Mouse (Mus musculus): ENCODE data around the gene Fbl.
"Not testable (repeated sequence)": the region's sequence is repeated elsewhere in the genome, so short reads cannot be mapped to it uniquely, and the experiment has no call there.

The Fbl gene

DNA sequence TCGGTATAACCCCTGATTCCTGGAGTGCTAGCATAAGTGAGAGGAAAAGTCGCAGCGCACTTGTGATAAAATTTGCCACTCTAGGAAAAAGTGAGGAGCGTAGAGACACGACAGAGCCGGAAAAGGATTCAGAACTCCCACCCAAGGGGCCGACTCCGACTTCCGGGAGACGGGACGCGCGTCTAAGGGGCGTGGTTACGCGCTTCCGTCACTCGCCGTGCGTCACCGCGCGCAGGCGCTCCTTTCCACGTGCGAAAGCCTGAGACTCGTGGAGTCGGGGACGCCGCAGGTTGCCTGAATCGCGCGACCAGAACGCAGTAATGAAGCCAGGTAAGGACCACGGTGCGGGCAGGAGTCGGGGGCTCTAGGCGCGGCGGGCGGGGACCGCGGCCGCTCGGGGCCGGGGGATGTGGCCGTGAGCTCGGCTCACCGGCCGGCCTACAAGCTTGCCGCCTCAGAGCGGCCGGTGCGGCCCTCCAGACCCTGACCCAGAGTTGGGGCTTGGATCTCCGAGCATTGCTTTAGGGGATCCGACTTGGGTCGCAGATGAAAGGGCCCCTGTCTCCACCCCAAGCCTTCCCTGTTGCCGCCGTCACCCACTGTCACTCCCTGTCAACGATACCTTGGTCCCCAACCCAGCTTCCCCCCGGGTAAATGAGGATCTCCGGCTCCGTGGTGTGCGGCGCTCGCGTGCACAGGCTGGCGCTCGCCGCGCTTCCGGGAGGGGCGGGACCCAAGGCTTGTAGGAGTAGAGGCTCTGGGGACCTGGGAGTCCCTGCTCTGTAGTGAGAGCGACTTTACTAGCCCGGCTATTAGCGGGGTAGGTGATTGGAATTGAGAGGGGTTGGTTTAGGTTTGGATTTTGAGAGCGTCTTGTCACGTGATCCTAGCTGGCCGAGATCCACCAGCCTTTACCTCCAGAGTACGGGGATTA is at the start of gene Fbl:
Fbl (plus strand) TSS at position 222 of the 934 bp plus-strand sequence.
- DNase-seq, result peak; percentile 91

DNA sequence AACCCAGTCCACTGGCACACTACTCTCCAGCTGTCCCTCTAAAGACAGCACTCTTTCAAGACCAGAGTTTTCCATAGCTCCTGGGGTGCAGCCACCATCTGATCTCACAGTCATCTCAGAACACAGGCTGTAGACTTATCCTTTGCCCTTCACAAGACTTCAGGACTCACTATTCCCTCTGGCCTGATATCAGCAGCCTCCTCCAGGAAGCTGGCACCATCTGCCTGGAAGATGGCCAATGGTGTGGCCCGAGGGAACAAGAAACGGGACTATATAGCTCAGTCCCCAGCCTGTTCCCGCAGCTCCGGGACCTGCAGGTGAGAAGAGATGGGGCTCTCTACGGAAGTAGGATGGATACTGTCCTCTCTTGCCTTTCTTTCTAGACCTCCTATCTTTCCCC is 40.3 kb upstream of the Fbl start, which contains the start of gene 9530053A07Rik:
9530053A07Rik (plus strand) TSS at position 301 of the 400 bp plus-strand sequence.
- DNase-seq, result no peak

DNA sequence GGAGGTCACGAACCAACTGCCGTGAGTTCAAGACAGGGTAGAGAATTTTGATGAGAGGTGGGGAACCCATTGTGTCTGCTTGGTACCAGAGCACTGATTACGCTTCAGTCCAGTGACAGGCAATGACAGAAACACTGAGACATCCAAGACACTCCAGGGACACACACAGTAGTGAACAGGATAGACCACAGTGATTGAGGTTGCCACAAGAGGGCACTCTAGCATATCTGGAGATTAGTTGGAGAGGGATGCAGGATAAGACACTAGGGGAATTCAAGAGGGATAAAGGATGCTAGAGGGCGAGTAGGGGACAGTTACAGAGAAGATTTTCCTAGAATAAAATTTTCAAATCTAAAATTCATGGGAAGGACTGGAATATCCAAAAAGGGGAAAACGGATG is 31.9 kb upstream of the Fbl start:
- peak; percentile 55 for DNase-seq

DNA sequence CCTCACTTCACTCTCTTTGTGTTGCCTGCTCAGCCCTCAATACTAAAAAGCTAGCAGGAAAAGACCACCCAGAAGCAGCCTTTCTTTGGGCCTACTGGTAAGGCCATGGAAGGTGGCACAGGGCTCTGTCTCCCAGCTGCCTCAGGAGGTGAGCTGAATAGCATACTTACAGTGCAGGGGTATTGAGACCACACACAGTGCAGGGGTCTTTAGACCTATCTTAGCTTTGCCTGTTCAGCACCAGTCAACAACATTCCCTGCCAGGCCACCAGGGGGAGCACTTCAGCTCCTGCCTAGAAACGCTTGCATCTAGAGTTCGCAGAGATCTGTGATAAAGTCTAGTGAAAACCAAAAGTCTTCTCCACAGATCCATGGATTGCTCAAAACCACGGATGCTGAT is 21.2 kb upstream of the Fbl start:
- peak; percentile 57 for DNase-seq

DNA sequence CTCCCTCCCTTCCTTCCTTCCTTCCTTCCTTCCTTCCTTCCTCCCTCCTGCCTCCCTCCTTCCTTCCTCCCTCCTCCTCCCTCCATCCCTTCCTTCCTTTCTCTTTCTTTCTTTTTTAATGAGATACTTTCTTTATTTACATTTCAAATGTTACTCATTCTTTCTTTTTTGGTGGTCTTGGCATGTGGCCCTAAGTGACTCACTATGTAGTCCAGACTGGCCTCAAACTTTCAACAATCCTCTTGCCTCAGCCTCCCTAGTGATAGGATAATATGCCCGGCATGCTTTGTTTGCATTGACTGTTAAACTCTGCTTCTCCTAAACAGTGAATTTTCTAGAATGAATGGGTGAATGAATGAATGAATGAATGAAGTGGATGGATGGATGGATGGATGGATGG is 19.7 kb upstream of the Fbl start:
- DNase-seq, result no peak

DNA sequence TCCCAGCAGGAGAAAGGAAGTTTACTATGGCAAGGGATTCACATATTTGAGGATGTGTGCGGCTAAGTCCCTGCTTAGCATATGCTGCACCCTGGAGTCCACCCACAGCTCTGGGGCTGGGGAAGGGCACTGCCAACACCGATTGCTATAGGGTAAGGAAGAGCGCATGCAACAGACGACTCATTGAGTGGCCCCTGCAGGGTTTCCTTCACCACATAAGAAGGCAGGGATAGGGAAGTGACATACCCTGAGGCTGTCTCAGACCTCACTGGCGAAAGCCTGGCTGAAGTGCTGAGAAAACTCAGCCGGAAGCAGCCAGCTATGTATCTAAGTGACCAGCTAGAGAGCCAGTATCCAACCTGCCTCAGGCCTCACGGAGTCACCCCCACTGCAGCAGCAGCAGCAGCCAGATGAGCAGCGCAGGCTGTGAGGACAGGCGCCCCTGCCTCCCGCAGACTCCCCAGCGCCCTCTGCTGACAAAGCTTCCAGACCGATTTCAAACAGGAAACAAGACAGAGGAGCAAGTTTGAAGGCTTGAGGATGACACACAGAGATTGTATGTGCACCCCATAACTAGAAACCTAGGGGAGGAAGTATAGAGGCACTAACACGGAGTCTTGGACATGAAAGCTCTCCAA is 17.8 kb upstream of the Fbl start:
- peak; percentile 68 for DNase-seq

DNA sequence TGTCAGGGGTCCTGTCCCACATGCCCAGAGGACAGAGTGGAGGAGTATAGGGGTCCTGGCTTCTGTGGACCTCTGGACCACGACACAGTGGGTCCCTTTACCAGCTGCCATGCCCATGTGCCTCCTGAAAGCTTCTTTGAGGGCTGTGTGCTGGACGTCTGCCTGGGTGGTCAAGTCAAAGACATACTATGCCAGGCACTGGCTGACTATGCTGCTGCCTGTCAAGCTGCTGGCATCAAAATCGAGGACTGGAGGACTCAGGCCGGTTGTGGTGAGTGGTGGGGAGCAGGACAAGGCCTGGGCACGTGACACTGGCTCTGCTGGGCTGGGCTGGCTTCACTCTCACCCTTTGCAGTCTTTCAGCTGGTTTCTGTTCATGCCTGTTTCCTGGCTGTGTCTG is 15.9 kb upstream of the Fbl start:
- DNase-seq, result not testable (repeated sequence)

DNA sequence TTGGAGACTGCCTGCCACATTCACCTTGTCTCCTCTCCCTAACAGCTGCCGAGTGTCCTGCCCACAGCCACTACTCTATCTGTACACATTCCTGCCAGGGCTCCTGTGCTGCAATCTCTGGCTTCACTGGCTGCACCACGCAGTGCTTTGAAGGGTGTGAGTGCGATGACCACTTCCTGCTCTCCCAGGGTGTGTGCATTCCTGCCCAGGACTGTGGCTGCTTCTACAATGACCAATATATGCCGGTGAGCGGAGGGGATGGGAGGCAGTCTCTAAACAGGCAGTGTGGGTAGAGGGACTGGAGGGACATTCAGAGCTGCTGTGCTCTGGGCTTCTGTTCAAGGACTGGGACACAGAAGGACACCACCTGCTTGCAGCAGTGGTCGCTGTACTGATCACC is 10.2 kb upstream of the Fbl start:
- no peak for DNase-seq

DNA sequence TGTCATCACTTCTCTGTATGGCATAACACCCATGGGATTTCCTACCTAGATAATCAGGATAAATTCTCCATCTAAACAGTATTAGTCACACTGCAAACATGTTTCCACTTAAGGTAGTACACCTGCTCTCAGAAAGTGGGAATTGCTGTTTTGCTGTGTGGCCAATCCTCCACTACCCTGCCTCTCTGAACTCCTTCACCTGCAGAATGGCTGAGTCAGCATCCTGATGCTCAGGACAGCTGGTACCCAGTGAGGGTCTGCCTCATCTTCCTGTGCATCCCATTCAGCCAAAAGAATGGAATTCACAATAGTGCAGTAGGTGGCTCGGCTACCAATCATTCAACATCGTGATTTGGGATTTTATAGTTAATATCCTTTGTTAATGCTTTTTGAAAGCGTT is 9.6 kb upstream of the Fbl start:
- DNase-seq, result no peak

DNA sequence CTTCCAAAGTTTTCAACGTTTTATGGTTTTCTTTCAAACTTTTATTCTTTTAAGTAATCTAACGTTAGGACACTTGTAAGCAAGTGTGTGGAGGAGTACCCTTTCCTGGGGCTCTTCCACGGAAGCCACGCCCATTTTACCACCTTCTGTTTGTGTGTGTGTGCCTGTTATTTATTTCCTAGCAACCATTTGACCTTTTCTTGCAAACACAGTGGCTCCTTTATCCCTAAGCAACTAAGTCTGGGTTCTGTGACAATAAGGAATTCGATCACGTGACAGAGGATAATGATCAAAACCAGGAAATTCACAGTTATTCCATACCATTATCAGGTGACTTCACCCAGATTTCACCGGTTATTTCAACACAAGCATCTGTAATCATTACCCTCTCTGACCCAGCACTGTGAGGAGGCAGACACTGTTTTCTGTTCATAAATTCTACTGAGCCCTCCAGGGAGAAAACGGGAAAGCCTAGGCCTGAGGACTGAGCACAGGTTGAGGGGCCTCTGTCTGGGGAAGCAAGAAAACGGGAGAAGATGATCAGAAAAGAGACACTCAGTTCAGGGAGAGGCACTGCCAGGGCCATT is 8.3 kb upstream of the Fbl start:
- no peak for DNase-seq

DNA sequence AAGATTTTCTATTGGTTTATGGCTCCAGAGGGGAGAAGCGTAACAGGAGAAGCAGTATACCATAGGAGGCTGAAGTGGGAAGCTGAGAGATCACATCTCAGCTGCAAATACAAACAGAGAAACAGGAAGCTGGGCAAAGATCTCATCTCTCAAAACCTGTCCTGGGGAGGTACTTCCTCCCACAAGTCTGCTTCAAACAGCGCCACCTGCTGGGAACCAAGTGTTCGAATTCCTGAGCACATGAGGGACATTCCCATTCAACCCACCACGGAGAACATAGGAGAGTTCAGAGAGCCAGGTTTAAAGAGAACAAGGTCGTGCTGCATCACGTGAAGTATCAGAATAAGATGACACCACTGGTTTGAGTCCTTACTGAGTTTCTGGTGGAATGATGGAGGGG is 4.1 kb upstream of the Fbl start:
- DNase-seq, result no peak

DNA sequence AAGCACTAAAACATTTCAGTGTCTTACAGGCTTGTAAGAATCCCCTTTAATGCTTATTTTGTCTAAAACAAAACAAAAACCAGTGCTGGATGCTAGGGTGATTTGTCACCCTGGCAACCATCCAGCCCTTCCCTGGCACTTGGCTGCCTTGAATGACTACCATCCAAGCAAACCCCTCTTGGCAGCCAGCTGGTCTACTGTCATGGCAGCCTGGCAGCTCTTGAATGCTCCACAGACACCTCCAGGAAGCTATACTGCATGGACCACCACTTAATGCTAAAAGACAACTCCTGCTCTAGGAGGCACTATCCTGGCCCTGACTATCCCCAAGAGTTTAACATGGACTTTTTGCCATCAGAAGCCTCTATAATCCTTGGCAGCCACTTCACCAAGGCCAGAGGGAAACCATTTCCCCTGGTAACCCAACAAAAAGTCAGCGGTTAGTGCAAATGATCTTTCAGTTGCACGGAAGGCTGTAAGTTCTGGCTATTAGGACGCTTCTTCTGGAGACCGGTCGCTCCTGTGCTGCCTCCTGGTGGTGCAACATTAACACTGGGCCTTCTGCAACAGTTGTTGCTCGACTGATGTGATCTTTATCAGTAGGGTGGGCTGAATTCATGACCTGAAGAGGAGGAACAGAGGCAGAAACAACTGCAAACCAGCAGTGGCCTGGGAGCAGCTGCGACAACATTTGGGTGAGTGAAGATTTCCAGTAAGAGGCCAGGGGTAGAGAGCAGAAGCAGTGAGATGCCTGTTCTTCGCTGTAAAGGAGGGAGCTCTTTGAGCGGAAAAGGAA is 992 bp upstream of the Fbl start:
- DNase-seq, result peak; percentile 74

DNA sequence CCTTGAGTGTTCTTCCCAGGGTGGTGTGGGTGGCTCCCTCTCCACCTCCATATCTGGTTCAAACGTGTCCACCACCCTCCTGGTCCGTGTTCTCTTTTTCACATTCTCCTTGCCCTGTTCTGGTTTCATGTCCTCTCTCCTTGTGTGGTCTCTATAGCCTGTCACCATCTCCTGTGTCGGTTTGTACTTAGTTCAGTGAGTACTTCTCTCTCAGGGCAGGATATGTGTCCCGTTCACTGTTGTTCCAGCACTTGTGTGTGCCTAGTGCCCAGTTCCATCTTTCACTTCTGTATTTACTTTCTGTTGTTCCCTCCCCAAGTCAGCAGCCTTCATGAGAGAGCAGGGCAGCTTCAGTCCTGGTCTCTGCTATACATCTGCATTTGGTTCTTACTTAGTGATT is 5.8 kb downstream of the Fbl start:
- no peak for DNase-seq

DNA sequence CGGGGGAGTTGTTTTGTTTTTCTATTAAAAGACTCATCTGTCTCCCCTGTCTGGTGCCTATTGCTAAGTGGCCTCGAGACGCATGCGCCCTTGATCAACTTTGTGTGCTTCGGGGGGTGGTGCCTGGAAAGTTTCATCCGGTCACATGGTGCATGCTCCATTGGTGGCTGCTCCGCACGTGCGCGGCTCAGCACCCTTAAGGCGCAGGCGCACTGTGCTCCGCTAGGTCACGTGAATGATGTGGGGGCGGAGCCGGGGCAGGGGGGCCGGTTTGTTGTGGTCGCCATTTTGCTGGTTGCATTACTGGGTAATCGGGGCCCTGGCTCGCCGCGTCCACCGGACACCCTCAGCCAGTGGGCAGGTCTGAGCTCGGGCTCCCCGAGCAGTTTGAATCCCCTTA is 9.7 kb downstream of the Fbl start, which contains the start of gene Dyrk1b:
Dyrk1b (plus strand) TSS at position 242 of the 400 bp plus-strand sequence.
- peak; percentile 98 for DNase-seq

DNA sequence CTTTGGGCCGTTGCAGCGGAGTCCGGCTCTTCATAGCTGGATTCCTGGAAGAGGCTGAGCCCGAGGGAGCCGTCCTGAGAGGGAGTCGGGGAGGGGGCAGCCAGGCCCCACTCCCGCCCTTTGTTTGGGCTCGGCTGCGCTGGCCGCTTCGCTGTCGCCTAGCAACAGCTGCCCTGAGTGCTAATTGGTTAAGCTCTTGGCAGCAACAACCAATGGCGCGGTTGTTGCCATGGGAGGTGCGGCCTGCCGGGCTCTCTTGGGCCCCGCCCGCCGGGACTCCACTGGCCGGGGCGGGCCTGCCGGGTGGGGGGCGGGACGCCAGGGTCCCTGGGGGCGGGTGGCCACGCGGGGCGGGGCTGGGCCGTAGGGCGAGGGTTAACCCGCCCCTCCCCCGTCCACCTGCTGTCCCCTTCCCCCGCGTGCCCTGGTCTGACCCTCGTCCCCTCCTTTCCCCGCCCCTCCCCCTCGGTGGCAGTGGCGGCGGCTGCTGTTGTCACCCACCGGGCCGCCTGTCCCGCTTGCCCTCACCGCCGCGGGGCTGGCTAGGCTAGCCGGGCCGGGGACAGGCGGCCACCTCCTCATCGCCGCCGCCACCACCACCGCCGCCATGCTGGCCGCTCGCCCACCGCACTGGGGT is 10.3 kb downstream of the Fbl start:
- peak; percentile 92 for DNase-seq

DNA sequence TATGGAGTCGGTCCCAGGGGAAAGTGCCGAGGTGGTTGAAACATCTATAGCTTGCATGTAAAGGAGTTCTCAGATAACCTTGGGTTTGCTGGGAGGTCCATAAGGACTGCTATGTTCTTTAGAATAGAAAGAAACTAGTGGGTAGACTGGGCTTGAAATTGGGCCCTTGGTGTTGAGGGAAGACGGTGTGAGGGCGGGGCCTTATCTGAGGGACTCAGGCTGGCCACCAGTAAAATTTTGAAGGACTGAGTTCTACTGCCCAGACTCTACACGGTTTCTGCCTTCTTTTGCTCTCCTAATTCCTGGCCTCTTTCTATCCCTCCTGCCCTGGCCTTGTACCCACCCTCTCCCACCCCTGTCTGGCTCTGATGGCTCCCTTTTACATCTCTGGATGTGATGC is 11.4 kb downstream of the Fbl start:
- DNase-seq, result no peak

DNA sequence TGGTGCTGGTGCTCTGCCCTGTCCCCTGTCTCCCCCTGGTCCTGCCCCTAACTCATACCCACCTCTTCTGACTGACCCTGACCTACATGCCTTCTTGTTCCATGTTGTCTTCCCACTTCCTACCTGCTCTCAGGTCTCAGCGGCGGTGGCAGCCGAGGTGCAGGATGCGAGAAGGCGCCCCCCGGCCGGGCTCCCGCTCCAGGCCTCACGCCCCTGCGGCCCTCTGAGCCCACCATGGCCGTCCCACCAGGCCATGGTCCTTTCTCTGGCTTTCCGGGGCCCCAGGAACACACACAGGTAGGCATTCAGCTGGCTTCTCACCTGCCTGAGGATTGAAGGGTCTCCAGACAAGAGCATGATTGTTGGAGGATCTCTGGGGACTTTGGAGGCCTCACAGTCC is 11.9 kb downstream of the Fbl start:
- DNase-seq, result no peak

DNA sequence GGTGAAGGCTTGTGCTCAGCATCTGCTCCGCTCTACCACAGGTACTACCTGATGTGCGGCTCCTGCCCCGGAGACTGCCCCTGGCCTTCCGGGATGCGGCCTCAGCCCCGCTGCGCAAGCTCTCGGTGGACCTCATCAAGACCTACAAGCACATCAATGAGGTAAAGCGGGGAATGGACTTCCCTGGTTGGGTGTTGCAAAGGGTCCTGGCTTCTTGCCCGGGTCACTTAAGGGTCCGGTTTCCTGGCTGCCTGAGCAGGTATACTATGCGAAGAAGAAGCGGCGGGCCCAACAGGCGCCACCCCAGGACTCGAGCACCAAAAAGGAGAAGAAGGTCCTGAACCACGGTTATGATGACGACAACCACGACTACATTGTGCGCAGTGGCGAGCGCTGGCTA is 12.8 kb downstream of the Fbl start:
- DNase-seq, result no peak

DNA sequence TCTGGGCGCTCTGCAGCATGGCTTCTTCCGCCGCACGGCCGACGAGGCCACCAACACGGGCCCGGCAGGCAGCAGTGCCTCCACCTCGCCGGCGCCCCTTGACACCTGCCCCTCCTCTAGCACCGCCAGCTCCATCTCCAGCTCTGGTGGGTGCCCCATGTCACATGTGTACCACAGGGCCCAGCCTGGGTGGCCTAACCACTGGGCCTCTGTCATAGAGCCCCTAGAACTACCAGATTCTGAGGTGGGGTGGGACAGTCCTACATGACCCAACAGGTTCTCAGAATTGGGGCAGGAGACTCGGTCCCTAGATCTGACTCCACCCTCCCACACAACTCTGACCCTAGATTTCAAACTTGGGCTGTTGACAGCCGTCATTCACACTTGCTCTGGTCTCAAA is 16.4 kb downstream of the Fbl start:
- DNase-seq, result no peak

DNA sequence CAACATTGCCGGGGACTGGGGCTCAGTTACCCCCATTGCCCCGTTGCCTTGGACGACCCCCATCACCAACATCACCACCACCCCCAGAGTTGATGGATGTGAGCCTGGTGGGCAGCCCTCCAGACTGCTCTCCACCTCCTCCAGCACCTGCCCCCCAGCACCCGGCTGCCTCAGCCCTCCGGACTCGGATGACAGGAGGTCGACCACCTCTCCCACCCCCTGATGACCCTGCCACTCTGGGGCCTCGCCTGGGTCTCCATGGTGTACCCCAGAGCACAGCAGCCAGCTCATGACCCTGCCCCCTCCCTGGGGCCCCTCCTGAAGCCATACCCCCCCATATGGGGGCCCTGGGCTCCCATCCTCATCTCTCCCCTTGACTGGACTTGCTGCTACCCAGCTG is 17.1 kb downstream of the Fbl start:
- no peak for DNase-seq

DNA sequence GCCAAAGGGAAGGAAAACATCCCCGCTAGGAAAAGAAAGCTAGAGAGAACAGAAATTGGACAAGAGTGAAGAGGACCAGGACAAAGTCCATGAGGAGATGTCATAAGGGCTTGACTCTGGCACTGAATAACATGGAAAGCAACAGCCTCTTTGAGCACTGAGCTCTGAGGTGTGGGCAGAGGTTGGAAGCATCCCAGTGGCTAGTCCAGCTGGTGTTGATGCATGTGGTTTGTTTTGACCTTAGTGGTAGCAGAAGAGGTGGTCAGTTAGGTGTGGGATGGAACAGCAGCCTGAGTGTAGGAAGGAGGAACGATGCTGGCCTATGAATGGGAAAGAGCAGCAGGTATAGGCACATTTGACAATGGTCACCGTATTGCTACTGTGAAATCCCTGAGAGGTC is 22.0 kb downstream of the Fbl start:
- no peak for DNase-seq

DNA sequence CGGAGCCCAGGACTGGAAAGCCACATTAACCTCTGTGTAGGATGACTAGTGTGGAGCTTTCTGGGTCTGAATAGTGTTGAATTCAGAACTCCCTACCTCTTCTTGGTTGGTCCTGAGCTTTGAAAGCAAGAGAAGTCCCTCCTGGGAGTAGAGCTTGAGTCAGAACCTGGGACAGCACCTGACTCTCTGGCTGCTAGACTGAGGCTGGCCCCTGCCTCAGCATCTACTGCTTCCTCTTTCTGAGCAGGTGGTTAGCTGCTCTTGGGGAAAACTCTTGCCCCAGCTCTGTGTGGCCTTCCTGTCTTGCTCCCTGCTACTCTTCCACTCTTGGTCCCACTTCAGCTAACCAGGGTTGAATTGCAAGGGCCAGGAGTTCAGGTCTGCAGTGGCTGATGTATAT is 22.4 kb downstream of the Fbl start:
- no peak for DNase-seq
